Mouse (Mus musculus) gastrocnemius, adult 8-10 months (tissue): ENCODE results near the gene Il25. TPM values are rescaled to one million over a fixed set of nuclear protein-coding genes. Genes with fewer than 3 reads are reported as not detected.
"Not testable (repeated sequence)": the region's sequence is repeated elsewhere in the genome, so short reads cannot be mapped to it uniquely, and the experiment has no call there.

Experiments used
- DNase-seq, 2 experiments: peaks; one replicate each; pipeline ENCODE4 v3.0.0; 2022; ENCODE audit warnings: low spot score in 2 of 2
- total RNA-seq, 4 experiments: library from RNA; stranded (reverse); gene quantifications; 2 replicates each; pipeline ENCODE4 v1.2.4; 2022

The Il25 gene
- total RNA-seq, 4 experiments from 2014 or later: not detected

GRCm38 (mm10) chr14:54926401-54927158 lies 5.9 kb upstream of the Il25 start:
- peak; percentile 16 to 36 for DNase-seq

GRCm38 (mm10) chr14:54927296-54927695 lies 5.2 kb upstream of the Il25 start:
- no peak for DNase-seq

- no peak for DNase-seq
These were observed 2.7 kb upstream of the Il25 start for GRCm38 (mm10) chr14:54929801-54930200.

- DNase-seq: no peak
These were observed 2.1 kb upstream of the Il25 start for GRCm38 (mm10) chr14:54930431-54930830.

- no peak for DNase-seq
These were observed 3.7 kb downstream of the Il25 start, which contains the start of gene Cmtm5 for GRCm38 (mm10) chr14:54935904-54936830. TSS of gene Cmtm5 (plus strand) at chr14:54936261.

- DNase-seq: no peak
These were observed 4.3 kb downstream of the Il25 start for GRCm38 (mm10) chr14:54936831-54937160.

GRCm38 (mm10) chr14:54937361-54938182 lies 5.1 kb downstream of the Il25 start:
- no peak for DNase-seq

- DNase-seq: no peak
These were observed 6.1 kb downstream of the Il25 start for GRCm38 (mm10) chr14:54938431-54939219.

GRCm38 (mm10) chr14:54939434-54940175 lies 7.1 kb downstream of the Il25 start:
- DNase-seq: peak; percentile 26 to 39

GRCm38 (mm10) chr14:54940176-54940530 lies 7.7 kb downstream of the Il25 start:
- no peak for DNase-seq

GRCm38 (mm10) chr14:54941024-54941978 lies 8.8 kb downstream of the Il25 start:
- DNase-seq: no peak

- no peak for DNase-seq
These were observed 10.0 kb downstream of the Il25 start for GRCm38 (mm10) chr14:54942479-54942878.

GRCm38 (mm10) chr14:54943971-54944370 lies 11.5 kb downstream of the Il25 start:
- no peak for DNase-seq

- no peak for DNase-seq
These were observed 12.4 kb downstream of the Il25 start for GRCm38 (mm10) chr14:54944939-54945338.

- DNase-seq: no peak
These were observed 13.6 kb downstream of the Il25 start for GRCm38 (mm10) chr14:54945975-54946704.

GRCm38 (mm10) chr14:54947008-54947407 lies 14.5 kb downstream of the Il25 start:
- DNase-seq: not testable (repeated sequence)

- no peak for DNase-seq
These were observed 16.3 kb downstream of the Il25 start for GRCm38 (mm10) chr14:54948781-54949180.

- DNase-seq: no peak
These were observed 18.0 kb downstream of the Il25 start for GRCm38 (mm10) chr14:54950493-54950892.
